Comparison of ENCODE assay signal across 8 mouse cellular contexts in the genomic region with DNA sequence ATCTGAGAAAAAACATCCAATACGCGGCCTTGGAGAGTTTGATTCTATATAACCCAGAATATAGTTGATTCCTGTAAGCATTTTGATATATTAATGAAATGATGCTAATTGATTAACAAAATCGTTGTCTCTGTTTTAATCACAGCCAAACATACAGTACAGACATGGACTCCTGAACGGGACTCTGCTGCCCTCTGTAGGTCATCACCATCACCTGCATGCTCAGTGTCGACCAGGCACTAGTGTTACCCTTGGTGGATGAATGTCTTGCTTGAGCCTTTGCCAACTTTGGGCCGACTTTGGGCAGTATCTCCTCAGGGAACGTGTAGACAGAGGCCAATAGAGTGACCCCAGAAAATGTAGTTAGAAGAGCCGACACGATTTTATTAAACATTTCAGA. TPM values are rescaled to one million over a fixed set of nuclear protein-coding genes. Genes with fewer than 3 reads are reported as not detected.
DNase-seq lines count a peak whose midpoint lies in the region; ATAC-seq and TF ChIP-seq lines count a peak whose summit lies in the region.

No protein-coding gene starts in this region.

- 0 out of 2 replicates have a peak, but pooled peaks have one; percentile 49 for ATAC-seq in heart, embryonic 16.5 days (replicated peaks; ENCODE audit: extremely low read depth, insufficient read depth, low FRiP score)
- no peak for ATAC-seq in heart, embryonic 11.5 days (replicated peaks; ENCODE audit: insufficient number of reproducible peaks, low FRiP score, low TSS enrichment)
- ATAC-seq in kidney, postnatal 0 days (replicated peaks; ENCODE audit: low FRiP score, low read depth) = peak; percentile 63; the same call in 1 of the 2 replicates
- ATAC-seq in erythroid progenitor cell, adult 5-6 weeks (replicated peaks; ENCODE audit: low FRiP score, poor library complexity, severe bottlenecking) = no peak

- H3K36me3 ChIP-seq in heart, embryonic 16.5 days (ENCODE audit: control insufficient read depth, insufficient read depth) = no peaks in the 10 kb centered on the region
- H3K36me3 ChIP-seq in heart, embryonic 11.5 days (ENCODE audit: control insufficient read depth, insufficient read depth, low read length) = no peaks in the 10 kb centered on the region
- no peaks in the 10 kb centered on the region for H3K36me3 ChIP-seq in embryonic facial prominence, embryonic 10.5 days (replicated peaks)
- no peaks in the 10 kb centered on the region for H3K36me3 ChIP-seq in kidney, postnatal 0 days (ENCODE audit: insufficient read depth, low read length)

- peak; percentile 44 for DNase-seq in 416B (ENCODE audit: low read depth)
- peak; percentile 66 for DNase-seq in adrenal gland, adult 2 months
- DNase-seq in embryonic facial prominence, embryonic 10.5 days (ENCODE audit: low spot score) = peak; percentile 50
- DNase-seq in kidney, postnatal 0 days (ENCODE audit: low spot score) = peak; percentile 21
- DNase-seq in lung, postnatal 4 days = peak; percentile 16 to 20

- 51% methylated on average over 9 of the region's 9 CpGs for whole genome bisulfite sequencing in heart, embryonic 16.5 days
- WGBS in heart, embryonic 11.5 days (ENCODE audit: insufficient replicate concordance) = 54% methylated on average over 9 of the region's 9 CpGs
- WGBS in embryonic facial prominence, embryonic 10.5 days = 63% methylated on average over 9 of the region's 9 CpGs
- 56% methylated on average over 9 of the region's 9 CpGs for WGBS in kidney, postnatal 0 days

- no peak overlapping the region for H3K4me3 ChIP-seq in heart, embryonic 16.5 days (ENCODE audit: low read length)
- H3K4me3 ChIP-seq in heart, embryonic 11.5 days (ENCODE audit: low read depth, low read length) = no peak overlapping the region
- no peak overlapping the region for H3K4me3 ChIP-seq in embryonic facial prominence, embryonic 10.5 days
- H3K4me3 ChIP-seq in kidney, postnatal 0 days (replicated peaks; ENCODE audit: low read depth, low read length) = no peak overlapping the region

- no peaks in the 10 kb centered on the region for H3K4me1 ChIP-seq in heart, embryonic 16.5 days (ENCODE audit: control insufficient read depth, insufficient read depth, low read length)
- H3K4me1 ChIP-seq in heart, embryonic 11.5 days (ENCODE audit: control insufficient read depth, insufficient read depth, low read length) = no peaks in the 10 kb centered on the region
- H3K4me1 ChIP-seq in embryonic facial prominence, embryonic 10.5 days = no peaks in the 10 kb centered on the region
- H3K4me1 ChIP-seq in kidney, postnatal 0 days (replicated peaks; ENCODE audit: insufficient read depth, low read length) = no peaks in the 10 kb centered on the region

- no peak overlapping the region for H3K4me2 ChIP-seq in heart, embryonic 16.5 days (ENCODE audit: low read depth, low read length)
- no peak overlapping the region for H3K4me2 ChIP-seq in heart, embryonic 11.5 days
- H3K4me2 ChIP-seq in kidney, postnatal 0 days (ENCODE audit: low read length) = no peak overlapping the region

- H3K9me3 ChIP-seq in heart, embryonic 16.5 days (replicated peaks; ENCODE audit: control insufficient read depth, low read length) = no peaks in the 10 kb centered on the region
- H3K9me3 ChIP-seq in heart, embryonic 11.5 days (replicated peaks; ENCODE audit: control insufficient read depth, low read length) = no peaks in the 10 kb centered on the region
- H3K9me3 ChIP-seq in embryonic facial prominence, embryonic 10.5 days = no peaks in the 10 kb centered on the region
- no peaks in the 10 kb centered on the region for H3K9me3 ChIP-seq in kidney, postnatal 0 days (replicated peaks; ENCODE audit: low read length)

- H3K27ac ChIP-seq in heart, embryonic 16.5 days (ENCODE audit: low read length) = no peak overlapping the region
- H3K27ac ChIP-seq in heart, embryonic 11.5 days (ENCODE audit: low read depth, low read length) = no peak overlapping the region
- H3K27ac ChIP-seq in embryonic facial prominence, embryonic 10.5 days (replicated peaks) = no peak overlapping the region
- no peak overlapping the region for H3K27ac ChIP-seq in kidney, postnatal 0 days

- H3K9ac ChIP-seq in heart, embryonic 16.5 days (ENCODE audit: low read length) = no peak overlapping the region
- no peak overlapping the region for H3K9ac ChIP-seq in heart, embryonic 11.5 days (ENCODE audit: low read depth, low read length)
- no peak overlapping the region for H3K9ac ChIP-seq in kidney, postnatal 0 days (ENCODE audit: low read depth, low read length)

- H3K27me3 ChIP-seq in heart, embryonic 16.5 days (ENCODE audit: control insufficient read depth, insufficient read depth, low read length) = no peaks in the 10 kb centered on the region
- H3K27me3 ChIP-seq in heart, embryonic 11.5 days (ENCODE audit: control insufficient read depth, insufficient read depth, low read length) = no peaks in the 10 kb centered on the region
- H3K27me3 ChIP-seq in embryonic facial prominence, embryonic 10.5 days (replicated peaks; ENCODE audit: low read depth, poor library complexity, severe bottlenecking) = no peaks in the 10 kb centered on the region
- H3K27me3 ChIP-seq in kidney, postnatal 0 days (ENCODE audit: insufficient read depth, low read length) = no peaks in the 10 kb centered on the region

- TF ChIP-seq CTCF in kidney, postnatal 0 days (IDR thresholded peaks at IDR 0.05; ENCODE audit: low read depth) = peak; percentile 68

RNA-seq across cellular contexts. Expression of gene Krtap7-1, which starts 9.5 kb away (rescaled TPM):
- not detected in 2 replicates for polyA plus RNA-seq in heart, embryonic 16.5 days (2015; fragmentation: Nextera tagmentation; extraction: Ambion mirVana)
- polyA plus RNA-seq in heart, embryonic 11.5 days (2014; fragmentation: Nextera tagmentation; extraction: Ambion mirVana) = not detected in 2 replicates
- not detected for total RNA-seq in adrenal gland, adult 2 months (2021)
- not detected in 2 replicates for polyA plus RNA-seq in adrenal gland, adult 2 months (2012; rRNA removed)
- not detected in 2 replicates for polyA plus RNA-seq in embryonic facial prominence, embryonic 10.5 days (2016; fragmentation: Nextera tagmentation; extraction: Ambion mirVana)
- not detected in 2 replicates for polyA plus RNA-seq in kidney, postnatal 0 days (2015; fragmentation: Nextera tagmentation; extraction: Ambion mirVana)
- not detected in 2 replicates for total RNA-seq in erythroid progenitor cell, adult 5-6 weeks (2015; ENCODE audit: low replicate concordance)
- not detected in 2 replicates for total RNA-seq in erythroid progenitor cell, adult 5-6 weeks (2017; ENCODE audit: low replicate concordance)

RNA-seq across cellular contexts. Expression of gene Krtap8-1, which starts 29.9 kb away (rescaled TPM):
- polyA plus RNA-seq in heart, embryonic 16.5 days (2015; fragmentation: Nextera tagmentation; extraction: Ambion mirVana) = not detected in 2 replicates
- polyA plus RNA-seq in heart, embryonic 11.5 days (2014; fragmentation: Nextera tagmentation; extraction: Ambion mirVana) = not detected in 2 replicates
- total RNA-seq in adrenal gland, adult 2 months (2021) = not detected
- polyA plus RNA-seq in adrenal gland, adult 2 months (2012; rRNA removed) = not detected in 2 replicates
- polyA plus RNA-seq in embryonic facial prominence, embryonic 10.5 days (2016; fragmentation: Nextera tagmentation; extraction: Ambion mirVana) = not detected in 2 replicates
- not detected in 2 replicates for polyA plus RNA-seq in kidney, postnatal 0 days (2015; fragmentation: Nextera tagmentation; extraction: Ambion mirVana)
- not detected in 2 replicates for total RNA-seq in erythroid progenitor cell, adult 5-6 weeks (2015; ENCODE audit: low replicate concordance)
- total RNA-seq in erythroid progenitor cell, adult 5-6 weeks (2017; ENCODE audit: low replicate concordance) = not detected in 2 replicates

RNA-seq across cellular contexts. Expression of gene Krtap11-1, which starts 53.3 kb away (rescaled TPM):
- polyA plus RNA-seq in heart, embryonic 16.5 days (2015; fragmentation: Nextera tagmentation; extraction: Ambion mirVana) = not detected in 2 replicates
- not detected in 2 replicates for polyA plus RNA-seq in heart, embryonic 11.5 days (2014; fragmentation: Nextera tagmentation; extraction: Ambion mirVana)
- total RNA-seq in adrenal gland, adult 2 months (2021) = not detected
- not detected in 2 replicates for polyA plus RNA-seq in adrenal gland, adult 2 months (2012; rRNA removed)
- polyA plus RNA-seq in embryonic facial prominence, embryonic 10.5 days (2016; fragmentation: Nextera tagmentation; extraction: Ambion mirVana) = not detected in 2 replicates
- polyA plus RNA-seq in kidney, postnatal 0 days (2015; fragmentation: Nextera tagmentation; extraction: Ambion mirVana) = not detected in 2 replicates
- not detected in 2 replicates for total RNA-seq in erythroid progenitor cell, adult 5-6 weeks (2015; ENCODE audit: low replicate concordance)
- total RNA-seq in erythroid progenitor cell, adult 5-6 weeks (2017; ENCODE audit: low replicate concordance) = not detected in 2 replicates

Comparison
In these comparisons a context has a peak if more than half of its experiments do, and no peak if none do; other contexts are left out.
1. ATAC-seq: peak in heart, embryonic 16.5 days (single experiment) and kidney, postnatal 0 days (single experiment); none in heart, embryonic 11.5 days (single experiment) and erythroid progenitor cell, adult 5-6 weeks (single experiment).
2. Peak in every context shown above with its lines, with median percentiles within 50 percentile points of each other: DNase-seq.